Mouse (Mus musculus): ENCODE measurements around the gene 9930021J03Rik.

DNA sequence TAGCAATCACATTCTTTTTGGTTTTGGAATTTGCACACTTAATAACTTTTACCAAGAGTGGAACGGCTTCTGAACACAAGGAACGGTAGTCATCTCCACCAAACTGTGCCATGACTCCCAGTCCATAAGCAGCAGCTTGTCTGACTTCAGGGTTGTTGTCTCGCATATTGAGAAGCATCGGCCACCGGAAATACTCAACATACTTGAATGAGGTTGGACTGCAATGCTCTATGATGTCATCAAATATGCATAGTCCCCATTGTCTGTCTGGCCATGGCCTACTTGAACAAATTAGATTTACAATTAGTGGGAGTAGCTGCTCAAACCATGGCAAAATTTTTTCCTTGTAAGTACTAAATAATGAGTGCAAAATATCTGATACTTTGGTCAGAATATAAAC lies 4.2 kb upstream of the 9930021J03Rik start:
- TF ChIP-seq CTCF (IDR thresholded peaks at IDR 0.05; ENCODE audit: low read depth, low read length): no peak
- no peak for TF ChIP-seq EP300 (IDR thresholded peaks at IDR 0.05; ENCODE audit: insufficient read depth, low read depth, low read length)

Data from ES-Bruce4 (cell line).